Mouse (Mus musculus): ENCODE measurements around the gene Rgs16.

DNA sequence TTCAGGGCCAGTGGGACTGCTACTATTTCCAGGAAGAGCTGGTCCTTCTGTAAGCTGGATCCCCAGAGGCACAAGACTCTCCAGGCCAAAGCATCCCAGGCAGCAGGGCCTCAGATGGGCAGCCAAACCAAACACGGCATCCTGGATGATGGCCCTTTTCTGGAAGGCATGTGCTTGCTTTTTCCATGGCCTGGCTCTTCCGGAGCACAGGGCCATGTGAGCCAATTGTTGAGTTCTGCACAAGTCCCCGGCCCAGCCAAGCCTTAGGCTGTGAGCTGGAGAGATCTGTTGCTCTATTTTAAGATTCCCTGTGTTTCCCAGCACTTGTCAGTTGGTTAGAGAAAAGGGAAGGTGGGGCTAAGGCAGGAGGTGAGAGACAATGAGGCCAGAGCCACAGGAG lies 9.5 kb upstream of the Rgs16 start:
- TF ChIP-seq CTCF (IDR thresholded peaks at IDR 0.05; ENCODE audit: extremely low read depth, insufficient read depth, low read length): no peak
- TF ChIP-seq POLR2A (IDR thresholded peaks at IDR 0.05; ENCODE audit: extremely low read depth, insufficient read depth, low read length): no peak
